Mouse (Mus musculus) ovary, postnatal 36 days (tissue): ENCODE data around the gene Adck1.

Source experiments
- DNase-seq: peaks from one replicate; pipeline ENCODE4 v3.0.0; 2022; ENCODE audit warnings: low spot score, mixed read lengths

The Adck1 gene

DNA sequence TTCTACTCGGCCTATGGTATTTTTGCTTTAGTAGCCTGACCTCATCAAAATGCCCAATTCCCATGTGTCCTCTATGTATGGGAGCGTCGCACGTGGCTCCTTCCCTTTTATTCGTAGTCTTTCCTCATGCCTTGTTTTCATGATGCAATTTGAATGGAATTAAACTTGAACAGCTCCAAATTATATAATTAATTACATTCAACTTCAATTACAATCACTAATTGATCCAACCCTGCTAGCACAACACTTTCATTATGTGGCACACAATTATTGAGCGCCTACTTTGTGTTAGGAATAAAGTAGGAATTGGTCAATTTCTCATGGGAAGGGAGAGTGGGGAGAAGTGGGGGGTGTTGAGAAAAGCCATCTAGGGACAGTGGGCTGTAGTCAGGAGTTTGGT lies 113.4 kb downstream of the Adck1 start:
- no peak for DNase-seq

DNA sequence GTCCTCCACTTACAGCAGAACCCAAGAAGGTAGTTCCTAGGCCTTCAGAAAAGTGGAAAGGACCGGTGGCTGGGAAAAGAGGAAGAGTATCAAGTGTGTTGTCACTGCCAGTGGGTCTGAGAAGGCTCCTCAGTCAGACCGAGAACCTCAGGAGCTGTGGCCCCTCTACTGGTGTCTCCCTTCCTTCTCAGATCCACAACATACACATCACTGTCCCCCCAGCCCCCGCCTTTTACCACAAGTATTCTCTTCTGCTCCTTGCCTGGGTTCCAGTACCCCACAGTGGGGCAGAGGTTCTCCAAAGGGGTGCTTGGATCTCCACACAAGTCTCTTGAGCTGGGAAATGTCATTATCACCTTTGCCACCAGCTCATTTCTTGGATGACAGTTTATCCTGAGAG lies 115.5 kb downstream of the Adck1 start:
- DNase-seq, result no peak

DNA sequence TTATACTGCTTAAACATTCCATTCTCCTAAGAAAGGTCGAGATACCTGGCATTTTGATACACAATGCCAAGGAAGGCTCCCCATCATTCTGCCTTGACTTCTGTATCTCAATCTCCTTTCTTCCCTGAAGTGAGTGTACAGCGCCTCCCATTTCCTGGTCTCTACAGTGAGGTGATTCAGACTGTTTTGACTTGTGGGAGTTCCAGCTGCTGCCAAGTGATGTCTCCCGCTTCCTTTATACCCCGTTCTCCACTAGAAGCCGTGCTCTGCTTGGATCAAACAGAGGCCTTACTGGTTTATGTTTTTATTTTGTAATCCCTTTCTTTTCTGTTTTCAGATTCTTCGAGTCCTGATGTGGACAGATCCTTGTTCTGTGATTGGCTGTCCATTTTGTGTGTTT lies 116.3 kb downstream of the Adck1 start:
- no peak for DNase-seq

DNA sequence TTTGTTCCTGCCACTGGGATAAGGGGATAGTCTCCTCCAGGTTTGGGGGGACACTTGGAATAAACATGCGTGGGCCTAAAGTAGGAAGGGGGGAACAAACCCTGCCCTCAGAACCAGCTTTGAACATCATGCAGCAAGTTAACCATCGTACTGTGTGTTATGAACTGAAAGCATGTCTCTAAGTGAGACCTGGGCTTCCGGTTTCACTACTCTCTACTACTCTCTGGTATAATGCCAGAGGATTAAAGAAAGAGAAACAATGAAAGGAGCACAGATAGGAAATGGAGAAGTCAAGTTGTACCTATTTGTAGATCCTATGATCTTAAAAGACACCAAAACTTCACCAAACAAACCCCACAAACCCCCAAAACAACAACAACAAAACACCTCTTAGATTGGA lies 121.3 kb downstream of the Adck1 start:
- DNase-seq, result no peak

GRCm38 (mm10) chr12:88490881-88491280 lies 130.5 kb downstream of the Adck1 start:
- no peak for DNase-seq
